Mouse (Mus musculus): Measurements from ENCODE around the gene Tada3.

Gene Tada3

DNA sequence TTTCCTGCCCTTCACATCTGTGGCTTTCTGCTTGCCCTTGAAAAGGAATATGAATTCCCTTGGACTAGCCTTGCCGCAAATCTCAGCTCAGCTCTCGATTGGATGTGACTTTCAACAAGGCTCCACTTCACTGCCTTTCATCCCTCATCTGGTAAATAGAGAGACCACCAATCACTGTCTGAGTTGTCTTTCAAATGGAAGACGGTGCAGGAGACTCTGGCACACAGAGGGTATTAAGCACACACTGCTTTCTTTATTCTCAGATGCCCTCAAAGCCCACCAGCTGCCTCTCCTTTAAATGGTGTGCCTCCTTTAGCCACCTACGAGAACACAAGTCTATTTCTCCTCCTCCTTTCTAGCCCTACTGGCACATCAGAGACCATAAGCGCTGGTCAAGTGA is 9.1 kb downstream of the Tada3 start:
- Histone ChIP-seq H3K36me3 (ENCODE audit: control insufficient read depth, insufficient read depth, low read length, poor library complexity, severe bottlenecking) (peaks cover 6% of the 10 kb centered on the region; the same call in 1 of the 2 replicates), H3K27me3 (ENCODE audit: control insufficient read depth, insufficient read depth, low read length, poor library complexity, severe bottlenecking) (no peaks in the 10 kb centered on the region)
- DNase-seq (ENCODE audit: low read depth, low spot score), result no peak

DNA sequence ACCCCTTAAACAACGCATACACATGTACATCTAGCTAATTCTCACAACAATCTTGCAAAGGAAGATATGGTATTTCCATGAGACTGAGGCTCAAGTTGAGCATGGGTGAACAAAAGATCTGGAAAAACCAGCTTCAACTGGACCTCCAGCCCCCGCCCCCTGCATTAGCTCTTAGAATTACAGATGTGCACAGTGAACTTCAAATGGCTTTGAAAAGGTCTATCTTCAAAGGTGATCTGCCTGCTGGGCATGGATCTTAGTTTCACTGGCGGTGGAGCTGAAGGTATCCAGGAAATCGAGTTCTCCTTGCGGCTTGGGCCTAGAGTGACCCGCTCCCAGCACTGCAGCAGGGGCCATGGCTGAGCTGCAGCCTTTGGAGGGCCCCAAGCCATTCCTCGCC is 9.6 kb downstream of the Tada3 start:
- peaks cover 6% of the 10 kb centered on the region; the same call in 1 of the 2 replicates for H3K36me3 ChIP-seq (ENCODE audit: control insufficient read depth, insufficient read depth, low read length, poor library complexity, severe bottlenecking)
- H3K27me3 ChIP-seq (ENCODE audit: control insufficient read depth, insufficient read depth, low read length, poor library complexity, severe bottlenecking), result no peaks in the 10 kb centered on the region
- no peak for DNase-seq (ENCODE audit: low read depth, low spot score)

DNA sequence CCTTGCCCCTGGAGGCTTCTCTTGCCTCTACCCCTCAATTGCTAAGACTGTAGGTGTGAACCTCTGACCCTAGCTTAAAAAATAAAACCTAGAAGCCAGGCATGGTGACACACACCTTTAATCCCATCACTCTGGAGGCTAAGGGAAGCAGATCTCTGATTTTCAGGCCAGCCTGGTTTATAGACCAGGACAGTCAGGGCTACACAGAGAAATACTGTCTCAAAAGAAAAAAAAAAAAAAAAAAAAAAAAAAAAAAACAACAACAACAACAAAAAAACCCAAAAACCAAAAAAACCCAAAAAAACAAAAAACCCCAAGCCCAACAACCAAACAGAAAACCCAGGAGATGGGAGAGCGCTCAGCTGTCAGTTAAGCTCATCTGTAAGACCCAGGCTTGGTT is 10.1 kb downstream of the Tada3 start:
- Histone ChIP-seq H3K27me3 (ENCODE audit: control insufficient read depth, insufficient read depth, low read length, poor library complexity, severe bottlenecking) (no peaks in the 10 kb centered on the region), H3K36me3 (ENCODE audit: control insufficient read depth, insufficient read depth, low read length, poor library complexity, severe bottlenecking) (peaks cover 6% of the 10 kb centered on the region; the same call in 1 of the 2 replicates)
- DNase-seq (ENCODE audit: low read depth, low spot score), result no peak

DNA sequence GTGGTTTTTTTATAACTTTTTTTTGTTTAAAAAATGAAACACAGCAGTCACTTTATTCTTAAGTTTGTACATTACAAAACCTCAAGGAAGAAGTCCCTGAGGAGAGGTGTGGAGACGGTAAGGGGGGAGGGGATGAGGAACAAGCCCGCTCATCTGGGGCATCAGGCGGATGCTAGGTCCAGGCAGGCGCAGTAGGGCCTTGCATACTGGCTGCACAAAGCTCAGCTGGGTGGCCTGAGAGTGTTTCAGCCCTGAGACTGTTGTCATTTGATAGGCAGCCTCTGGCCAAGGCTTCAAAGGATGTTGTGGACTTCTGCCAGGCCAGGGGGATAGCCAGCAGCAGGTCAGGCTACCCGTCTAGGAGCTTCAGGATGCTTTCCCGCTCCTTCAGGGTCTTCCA is 11.0 kb downstream of the Tada3 start:
- no peak for DNase-seq (ENCODE audit: low read depth, low spot score)
- Histone ChIP-seq H3K36me3 (ENCODE audit: control insufficient read depth, insufficient read depth, low read length, poor library complexity, severe bottlenecking) (peaks cover 6% of the 10 kb centered on the region; the same call in 1 of the 2 replicates), H3K27me3 (ENCODE audit: control insufficient read depth, insufficient read depth, low read length, poor library complexity, severe bottlenecking) (no peaks in the 10 kb centered on the region)

DNA sequence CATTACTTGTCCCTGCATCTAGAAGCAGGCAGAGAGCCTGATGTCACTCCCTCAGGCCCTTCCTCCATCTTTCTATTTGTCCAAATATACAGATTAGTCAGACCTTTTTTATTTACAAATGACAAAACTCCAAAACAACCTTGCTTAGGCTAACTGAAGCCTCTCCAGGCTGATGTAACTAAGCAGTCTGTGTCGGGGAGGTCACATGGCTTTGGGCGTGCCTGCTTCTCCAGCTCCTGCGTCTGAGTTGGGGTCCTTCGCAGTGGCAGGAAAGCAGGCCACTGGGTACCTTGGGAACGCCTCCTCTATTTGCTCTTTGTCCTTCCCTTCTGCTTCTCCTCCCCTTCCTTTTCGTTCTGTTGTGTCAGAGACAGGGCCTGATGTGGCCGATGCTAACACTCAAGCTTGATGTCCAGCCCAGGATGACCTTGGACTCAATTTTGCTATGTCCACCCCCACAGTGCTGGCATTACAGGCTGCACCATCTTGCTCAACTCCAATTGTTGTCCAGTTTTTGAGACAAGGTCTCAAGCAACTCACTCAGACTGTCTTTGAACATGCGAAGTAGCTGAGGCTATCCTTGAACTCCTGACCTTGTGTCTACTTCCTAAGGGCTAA is 13.1 kb downstream of the Tada3 start:
- Histone ChIP-seq H3K27me3 (ENCODE audit: control insufficient read depth, insufficient read depth, low read length, poor library complexity, severe bottlenecking) (no peaks in the 10 kb centered on the region), H3K36me3 (ENCODE audit: control insufficient read depth, insufficient read depth, low read length, poor library complexity, severe bottlenecking) (peaks cover 3% of the 10 kb centered on the region; the same call in 1 of the 2 replicates)
- DNase-seq (ENCODE audit: low read depth, low spot score), result no peak

DNA sequence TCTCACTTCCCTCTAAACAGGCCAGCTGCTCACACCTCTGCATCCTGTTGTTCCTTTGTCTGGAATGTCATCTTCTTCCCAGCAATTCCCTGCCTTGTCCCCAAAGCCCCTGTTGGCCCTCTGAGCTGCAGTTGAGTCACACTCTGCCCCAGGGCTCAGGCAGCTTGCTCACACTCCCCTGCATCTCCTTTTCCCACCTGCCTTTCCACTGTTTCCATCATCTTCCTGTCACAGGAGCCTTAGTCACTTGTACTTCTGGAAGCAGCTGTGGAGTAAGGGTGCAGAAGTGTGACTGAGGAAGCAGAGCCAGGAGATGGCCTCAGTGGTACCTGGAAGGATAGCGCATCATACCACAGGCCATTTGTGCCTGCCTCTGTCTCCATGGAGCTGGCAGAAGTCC is 15.4 kb downstream of the Tada3 start:
- DNase-seq (ENCODE audit: low read depth, low spot score), result no peak
- H3K36me3 ChIP-seq (ENCODE audit: control insufficient read depth, insufficient read depth, low read length, poor library complexity, severe bottlenecking), result peaks cover 2% of the 10 kb centered on the region; the same call in 1 of the 2 replicates
- no peaks in the 10 kb centered on the region for H3K27me3 ChIP-seq (ENCODE audit: control insufficient read depth, insufficient read depth, low read length, poor library complexity, severe bottlenecking)

DNA sequence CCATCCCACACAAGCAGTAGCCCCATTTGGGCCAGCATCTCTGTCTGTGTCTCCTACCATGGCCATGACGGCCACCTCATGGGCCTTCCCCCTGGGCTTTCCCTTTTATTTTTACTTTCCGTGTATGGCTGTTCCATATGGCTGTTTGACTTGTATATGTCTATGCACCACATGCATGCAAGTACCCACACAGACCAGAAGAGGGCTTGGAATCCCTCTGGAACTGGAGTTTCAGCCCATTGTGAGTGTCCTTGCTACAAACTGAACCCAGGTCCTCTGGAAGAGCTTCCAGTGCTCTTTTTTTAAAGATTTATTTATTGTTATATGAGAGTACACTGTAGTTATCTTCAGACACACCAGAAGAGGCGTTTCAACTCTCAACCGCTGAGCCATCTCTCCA is 16.2 kb downstream of the Tada3 start:
- DNase-seq (ENCODE audit: low read depth, low spot score), result no peak
- no peaks in the 10 kb centered on the region for H3K36me3 ChIP-seq (ENCODE audit: control insufficient read depth, insufficient read depth, low read length, poor library complexity, severe bottlenecking)

DNA sequence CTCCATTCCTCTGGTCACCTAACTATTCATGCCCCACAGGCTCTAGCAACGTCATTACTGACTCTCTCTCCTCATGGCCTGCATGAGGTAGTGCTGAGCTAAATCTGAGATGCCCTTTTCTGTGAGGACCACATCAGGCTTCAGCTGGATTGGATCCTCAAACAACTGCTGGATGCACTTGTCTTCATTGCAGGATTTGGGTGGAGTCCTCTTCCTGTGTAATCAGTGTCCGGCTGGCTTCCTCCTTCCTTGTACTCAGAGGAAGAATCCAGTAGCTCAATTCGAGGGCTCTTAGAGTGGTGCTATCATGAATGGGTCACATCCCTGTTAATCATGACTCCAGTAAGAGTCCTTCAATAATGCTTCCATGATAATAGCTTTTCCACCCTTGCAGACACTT is 24.0 kb downstream of the Tada3 start:
- DNase-seq (ENCODE audit: low read depth, low spot score), result no peak
- Histone ChIP-seq H3K36me3 (ENCODE audit: control insufficient read depth, insufficient read depth, low read length, poor library complexity, severe bottlenecking) (no peaks in the 10 kb centered on the region), H3K27me3 (ENCODE audit: control insufficient read depth, insufficient read depth, low read length, poor library complexity, severe bottlenecking) (0 out of 2 replicates have a peak, but pooled peaks cover 2% of the 10 kb centered on the region)

More for the DNA sequence above, 16.2 kb downstream of the Tada3 start:
- H3K27me3 ChIP-seq (ENCODE audit: control insufficient read depth, insufficient read depth, low read length, poor library complexity, severe bottlenecking), result no peaks in the 10 kb centered on the region

DNA sequence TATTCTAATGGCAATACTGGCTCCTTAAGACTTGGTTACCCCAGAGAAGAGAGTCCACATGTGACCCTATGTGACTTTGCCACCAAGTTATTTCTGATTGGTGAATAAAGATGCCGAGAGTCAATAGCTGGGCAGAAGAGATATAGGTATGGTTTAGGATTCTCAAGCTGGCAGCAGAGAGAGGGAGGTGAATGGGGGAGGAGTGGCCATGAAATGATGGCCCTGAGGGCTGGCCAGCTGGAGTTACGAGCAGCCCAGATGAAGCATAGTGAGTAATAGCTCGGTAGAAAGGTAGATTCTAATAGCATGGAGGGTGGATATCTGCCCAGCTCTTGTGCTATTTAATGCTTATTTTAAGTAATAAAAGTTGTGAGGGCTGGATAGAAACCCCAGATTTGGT is 24.9 kb downstream of the Tada3 start:
- no peak for DNase-seq (ENCODE audit: low read depth, low spot score)
- H3K36me3 ChIP-seq (ENCODE audit: control insufficient read depth, insufficient read depth, low read length, poor library complexity, severe bottlenecking), result no peaks in the 10 kb centered on the region
- 0 out of 2 replicates have a peak, but pooled peaks cover 2% of the 10 kb centered on the region for H3K27me3 ChIP-seq (ENCODE audit: control insufficient read depth, insufficient read depth, low read length, poor library complexity, severe bottlenecking)

DNA sequence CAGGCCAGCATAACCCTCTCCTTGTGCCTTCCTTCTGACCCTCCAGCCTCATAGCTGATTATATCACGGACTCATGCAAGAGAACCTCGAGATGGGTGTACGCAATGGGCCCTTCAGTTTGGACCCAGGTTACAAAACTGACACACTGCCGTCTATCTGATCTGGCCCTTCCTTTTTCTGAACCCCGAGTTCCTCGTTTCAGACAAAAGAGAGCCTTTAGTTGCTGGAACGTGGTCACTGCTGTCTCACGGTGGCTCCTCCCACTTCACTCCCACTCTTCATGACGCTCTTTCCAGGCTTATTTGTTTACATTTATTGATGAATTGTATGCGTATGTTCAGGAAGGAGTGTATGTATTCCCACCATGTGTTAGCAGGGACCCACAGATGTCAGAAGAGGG is 26.0 kb downstream of the Tada3 start:
- no peak for DNase-seq (ENCODE audit: low read depth, low spot score)
- H3K36me3 ChIP-seq (ENCODE audit: control insufficient read depth, insufficient read depth, low read length, poor library complexity, severe bottlenecking), result no peaks in the 10 kb centered on the region
- H3K27me3 ChIP-seq (ENCODE audit: control insufficient read depth, insufficient read depth, low read length, poor library complexity, severe bottlenecking), result 0 out of 2 replicates have a peak, but pooled peaks cover 2% of the 10 kb centered on the region

DNA sequence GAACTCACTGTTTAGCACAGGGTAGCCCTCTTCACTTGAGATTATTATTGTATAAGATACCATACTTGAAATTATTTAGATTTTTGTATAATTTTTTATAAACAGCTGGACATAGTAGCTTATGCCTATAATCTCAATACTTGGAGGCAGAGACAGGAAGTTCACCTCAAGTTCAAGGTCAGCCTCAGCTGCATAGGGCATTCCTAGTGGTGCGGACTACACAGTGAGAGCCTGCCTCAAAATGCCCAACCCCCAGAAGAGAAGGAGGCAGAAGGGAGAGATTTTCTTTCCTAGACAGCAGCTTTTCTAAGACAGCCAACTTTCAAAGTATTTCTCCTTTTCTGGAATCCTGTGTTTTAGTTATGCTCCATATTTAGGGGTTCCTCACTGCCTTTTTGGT is 26.5 kb downstream of the Tada3 start:
- H3K36me3 ChIP-seq (ENCODE audit: control insufficient read depth, insufficient read depth, low read length, poor library complexity, severe bottlenecking), result no peaks in the 10 kb centered on the region
- 0 out of 2 replicates have a peak, but pooled peaks cover 2% of the 10 kb centered on the region for H3K27me3 ChIP-seq (ENCODE audit: control insufficient read depth, insufficient read depth, low read length, poor library complexity, severe bottlenecking)

DNA sequence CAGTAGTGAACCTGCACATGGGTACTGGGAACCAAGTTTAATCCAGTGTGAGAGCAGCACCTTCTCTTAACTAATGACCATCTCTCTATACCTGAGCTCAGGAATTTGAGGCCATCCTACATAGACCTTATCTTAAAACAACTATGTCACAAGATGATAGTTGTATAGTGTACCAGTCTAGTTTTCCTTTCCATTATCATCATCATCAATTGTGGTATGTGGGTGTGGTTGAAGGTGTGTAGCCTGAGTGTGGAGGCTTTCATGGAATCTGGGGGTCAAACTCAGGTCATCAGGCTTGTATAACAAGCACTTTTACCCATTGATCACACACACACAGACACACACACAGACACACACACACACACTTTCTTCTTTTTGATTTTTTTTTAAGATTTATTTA is 27.1 kb downstream of the Tada3 start:
- DNase-seq (ENCODE audit: low read depth, low spot score), result no peak
- Histone ChIP-seq H3K27me3 (ENCODE audit: control insufficient read depth, insufficient read depth, low read length, poor library complexity, severe bottlenecking) (0 out of 2 replicates have a peak, but pooled peaks cover 2% of the 10 kb centered on the region), H3K36me3 (ENCODE audit: control insufficient read depth, insufficient read depth, low read length, poor library complexity, severe bottlenecking) (no peaks in the 10 kb centered on the region)

More for the DNA sequence above, 26.5 kb downstream of the Tada3 start:
- no peak for DNase-seq (ENCODE audit: low read depth, low spot score)

DNA sequence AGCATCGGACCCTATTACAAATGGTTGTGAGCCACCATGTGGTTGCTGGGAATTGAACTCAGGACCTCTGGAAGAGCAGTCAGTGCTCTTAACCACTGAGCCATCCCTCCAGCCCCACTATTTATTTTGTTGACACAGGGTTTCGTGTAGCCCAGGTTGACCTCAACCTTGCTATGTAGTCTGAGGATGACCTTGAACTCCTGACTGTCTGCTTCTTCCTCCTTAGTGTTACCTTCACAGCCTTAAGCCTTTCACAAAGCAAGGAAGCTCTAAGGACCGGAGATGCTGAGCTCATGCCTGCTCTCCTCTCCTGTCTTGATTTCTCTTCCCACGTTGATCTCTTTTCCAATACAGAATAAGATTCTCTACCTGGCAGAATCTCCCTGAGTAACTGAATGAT is 30.8 kb downstream of the Tada3 start:
- Histone ChIP-seq H3K27me3 (ENCODE audit: control insufficient read depth, insufficient read depth, low read length, poor library complexity, severe bottlenecking) (no peaks in the 10 kb centered on the region), H3K36me3 (ENCODE audit: control insufficient read depth, insufficient read depth, low read length, poor library complexity, severe bottlenecking) (no peaks in the 10 kb centered on the region)
- DNase-seq (ENCODE audit: low read depth, low spot score), result no peak

DNA sequence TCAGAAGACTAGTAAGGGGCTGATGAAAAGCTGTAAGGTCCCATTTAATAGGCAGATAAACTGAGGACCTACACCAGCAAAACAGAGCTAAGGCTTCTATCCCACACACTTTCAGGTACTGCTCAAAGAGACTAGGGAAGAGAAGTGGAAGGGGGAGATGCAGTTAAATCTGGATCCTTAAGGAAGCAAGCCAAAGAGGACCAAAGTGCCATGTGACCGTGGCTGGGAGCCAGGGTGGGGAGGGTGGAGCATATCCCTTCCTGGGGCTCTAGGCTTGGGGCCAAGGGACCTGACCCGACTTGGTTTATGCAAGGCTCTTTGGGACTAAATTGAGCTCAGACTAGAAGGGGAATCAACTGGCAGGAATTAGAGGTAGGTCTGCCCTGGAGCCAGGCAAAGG is 33.4 kb downstream of the Tada3 start:
- DNase-seq (ENCODE audit: low read depth, low spot score), result no peak
- no peaks in the 10 kb centered on the region for H3K36me3 ChIP-seq (ENCODE audit: control insufficient read depth, insufficient read depth, low read length, poor library complexity, severe bottlenecking)
- H3K27me3 ChIP-seq (ENCODE audit: control insufficient read depth, insufficient read depth, low read length, poor library complexity, severe bottlenecking), result no peaks in the 10 kb centered on the region

DNA sequence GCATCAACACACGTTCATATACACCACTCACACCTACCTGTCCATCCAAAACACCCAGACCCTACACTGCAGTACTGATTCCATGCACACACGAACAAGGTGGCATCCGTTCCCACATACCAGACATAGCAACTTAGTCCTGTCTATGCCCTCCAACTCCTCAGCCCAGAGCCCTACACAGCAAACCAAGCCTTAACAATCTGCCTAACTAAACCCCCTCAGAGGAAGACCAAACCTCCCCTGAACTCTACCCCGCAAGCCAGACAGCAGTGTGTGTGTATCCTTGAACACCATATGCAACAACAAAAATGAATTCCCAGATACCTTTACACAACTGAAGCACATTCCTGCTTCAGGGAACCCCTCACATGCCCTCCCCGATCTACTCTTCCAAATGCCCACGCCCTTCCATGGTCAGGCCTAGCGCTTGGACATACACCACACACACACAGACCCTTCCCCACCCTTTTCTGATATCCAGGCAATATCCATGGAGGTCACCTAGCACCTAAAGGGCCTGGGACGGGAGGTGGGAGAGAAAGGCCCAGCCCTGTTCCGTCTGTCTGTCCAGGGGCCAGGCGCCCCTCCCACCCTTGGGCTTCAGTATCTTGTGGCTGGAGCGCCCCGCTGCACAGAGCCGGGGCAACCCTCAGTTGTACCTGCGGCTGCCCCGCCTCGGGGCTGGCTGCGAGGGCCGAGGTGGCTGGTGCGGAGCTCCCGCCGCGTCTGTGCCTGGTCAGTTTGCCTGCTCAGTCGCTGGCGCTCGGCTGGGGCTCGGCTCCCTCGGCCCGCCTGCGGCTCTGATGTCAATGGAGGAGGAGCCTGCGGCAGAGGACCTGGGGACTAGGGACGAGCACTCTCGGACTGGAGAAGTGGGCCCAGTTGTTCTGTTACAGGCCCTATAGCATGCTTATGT is 34.2 kb downstream of the Tada3 start, which contains the start of gene Camk1:
Gene Camk1 (minus strand): TSS at position 808 of the 916 bp plus-strand sequence.
- no peaks in the 10 kb centered on the region for H3K27me3 ChIP-seq (ENCODE audit: control insufficient read depth, insufficient read depth, low read length, poor library complexity, severe bottlenecking)
- DNase-seq (ENCODE audit: low read depth, low spot score), result peak; percentile 21

More for the DNA sequence above, 34.2 kb downstream of the Tada3 start, which contains the start of gene Camk1:
- H3K36me3 ChIP-seq (ENCODE audit: control insufficient read depth, insufficient read depth, low read length, poor library complexity, severe bottlenecking), result no peaks in the 10 kb centered on the region

Data from splenic B cell, adult 2 months (primary cell).